Mouse (Mus musculus): ENCODE results near the gene Tmem95.
A peak's percentile ranks its signal among the peaks of the same experiment; 100 is the strongest.

The Tmem95 gene

DNA sequence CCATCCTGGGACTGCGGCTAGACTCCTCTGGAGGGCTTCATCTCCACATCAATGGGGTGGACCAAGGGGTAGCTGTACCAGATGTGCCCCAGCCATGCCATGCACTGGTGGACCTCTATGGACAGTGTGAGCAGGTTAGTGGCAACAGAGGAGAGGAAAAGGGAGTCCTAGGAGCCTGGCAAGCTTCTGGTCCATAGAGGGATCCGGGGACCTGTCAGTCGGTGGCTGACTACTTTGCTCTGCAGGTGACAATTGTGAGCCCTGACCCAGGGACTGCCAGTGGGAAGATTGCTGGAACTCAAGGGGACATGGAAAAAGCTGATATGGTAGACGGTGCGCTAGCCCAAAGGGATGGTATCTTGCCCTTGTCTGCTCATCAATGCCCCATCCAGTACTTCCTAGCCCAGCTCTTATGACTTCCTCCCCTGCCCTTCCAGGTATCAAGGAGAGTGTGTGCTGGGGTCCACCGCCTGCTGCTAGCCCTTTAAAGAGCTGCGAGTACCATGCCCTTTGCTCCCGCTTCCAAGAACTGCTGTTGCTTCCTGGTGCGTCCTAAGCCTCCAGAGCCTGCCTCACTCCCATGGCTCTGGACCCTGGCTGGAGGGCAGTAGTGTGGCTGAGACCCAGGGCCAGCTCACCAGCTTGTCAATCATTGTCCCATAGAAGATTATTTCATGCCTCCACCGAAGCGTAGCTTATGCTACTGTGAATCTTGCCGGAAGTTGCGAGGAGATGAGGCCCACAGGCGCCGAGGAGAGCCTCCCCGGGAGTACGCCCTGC is 33.2 kb upstream of the Tmem95 start:
- DNase-seq (ENCODE audit: extremely low spot score, low read depth, low spot score) = no peak

DNA sequence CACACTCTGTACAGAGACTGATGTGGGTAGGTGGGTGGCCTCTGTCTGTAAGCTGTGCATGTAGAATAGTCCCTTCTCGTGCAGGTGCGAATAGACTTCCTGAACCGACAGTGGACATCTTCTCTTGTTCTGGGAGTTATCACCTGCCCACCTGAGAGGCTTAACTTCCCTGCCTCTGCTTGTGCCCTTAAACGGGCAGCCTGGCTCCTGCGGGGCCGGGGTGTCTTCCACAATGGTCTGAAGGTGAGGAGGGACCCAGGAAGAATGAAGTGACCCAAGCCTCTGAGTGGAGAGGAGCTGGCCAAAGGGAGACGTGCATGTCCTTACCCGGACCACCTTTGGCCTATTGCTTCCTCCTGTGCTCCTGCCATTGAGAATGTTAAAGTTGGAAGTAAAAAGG is 32.4 kb upstream of the Tmem95 start:
- no peak for DNase-seq (ENCODE audit: extremely low spot score, low read depth, low spot score)

GRCm38 (mm10) chr11:69909174-69909573 is 31.4 kb upstream of the Tmem95 start:
- DNase-seq (ENCODE audit: extremely low spot score, low read depth, low spot score) = no peak

DNA sequence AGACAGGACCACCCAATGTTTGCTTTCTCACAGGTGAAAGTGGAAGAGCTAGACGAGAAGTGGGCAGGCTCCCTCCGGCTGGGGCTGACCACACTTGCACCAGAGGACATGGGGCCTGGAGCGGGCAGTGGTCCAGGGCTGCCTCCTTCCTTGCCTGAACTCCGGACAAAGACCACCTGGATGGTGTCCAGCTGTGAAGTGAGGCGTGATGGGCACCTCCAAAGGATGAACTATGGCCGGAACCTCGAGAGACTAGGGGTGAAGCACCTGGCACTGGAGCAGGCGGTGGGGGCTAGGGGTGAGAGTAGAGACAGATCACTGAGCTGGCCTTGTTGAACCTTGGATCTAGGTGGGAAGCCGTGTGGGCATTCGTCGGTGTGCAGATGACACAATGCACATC is 30.8 kb upstream of the Tmem95 start:
- DNase-seq (ENCODE audit: extremely low spot score, low read depth, low spot score) = no peak

DNA sequence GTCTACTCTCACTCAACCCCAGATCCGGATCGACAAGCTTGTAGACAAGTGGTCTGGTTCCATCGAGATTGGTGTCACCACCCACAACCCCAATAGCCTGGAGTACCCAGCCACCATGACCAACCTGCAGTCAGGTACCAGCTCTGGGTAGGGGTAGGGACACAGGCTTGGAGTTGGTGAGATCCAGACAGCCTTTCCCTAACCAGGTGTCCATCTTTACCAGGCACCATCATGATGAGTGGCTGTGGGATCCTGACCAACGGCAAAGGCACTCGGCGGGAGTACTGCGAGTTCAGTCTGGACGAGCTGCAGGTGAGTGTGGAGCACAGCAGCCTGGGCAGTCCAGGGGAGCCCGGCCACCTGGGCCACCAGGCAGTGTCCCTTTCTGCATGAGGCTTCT is 26.5 kb upstream of the Tmem95 start:
- DNase-seq (ENCODE audit: extremely low spot score, low read depth, low spot score) = no peak

GRCm38 (mm10) chr11:69902972-69903371 is 25.2 kb upstream of the Tmem95 start:
- DNase-seq (ENCODE audit: extremely low spot score, low read depth, low spot score) = no peak

DNA sequence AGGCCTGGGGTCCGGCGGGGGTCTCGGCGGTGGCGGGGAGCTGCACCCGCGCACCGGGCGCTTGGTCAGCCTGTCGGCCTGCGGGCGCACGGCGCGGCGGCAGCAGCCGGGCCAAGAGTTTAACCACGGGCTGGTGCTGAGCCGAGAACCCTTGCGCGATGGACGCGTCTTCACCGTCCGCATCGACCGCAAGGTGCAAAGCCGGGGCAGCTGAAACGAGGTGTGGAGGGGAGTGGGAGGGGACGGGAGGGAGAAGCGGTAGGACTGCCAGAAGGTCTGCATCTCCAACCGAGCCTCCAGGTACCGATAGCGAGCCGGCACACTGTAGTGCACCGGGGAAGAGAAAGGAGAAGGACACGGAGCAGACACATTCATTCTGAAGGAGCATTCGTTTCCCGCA is 24.2 kb upstream of the Tmem95 start:
- no peak for DNase-seq (ENCODE audit: extremely low spot score, low read depth, low spot score)

DNA sequence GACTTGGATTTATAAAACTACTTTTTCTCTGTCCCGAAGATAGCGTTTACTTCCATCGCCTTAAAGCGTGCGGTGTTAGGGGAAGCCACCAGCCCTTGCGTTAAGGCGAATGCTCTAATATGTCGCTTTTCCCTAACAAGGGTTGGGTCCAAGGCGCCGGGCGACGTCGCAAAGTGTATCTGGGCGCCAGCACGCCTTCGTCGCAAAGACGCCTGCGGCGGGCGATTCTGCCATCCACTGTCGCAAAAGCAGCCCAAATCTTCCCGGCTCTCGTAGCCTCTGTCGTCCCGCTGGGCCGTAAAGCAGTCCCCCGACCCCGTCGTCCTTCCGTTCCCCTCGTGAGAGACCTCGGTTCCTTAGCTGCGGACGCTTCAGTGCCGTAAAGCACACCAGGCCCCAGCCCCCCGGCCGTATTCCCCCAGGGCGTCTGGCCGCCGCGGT is 23.6 kb upstream of the Tmem95 start:
- DNase-seq (ENCODE audit: extremely low spot score, low read depth, low spot score) = no peak

GRCm38 (mm10) chr11:69900471-69901405 is 22.9 kb upstream of the Tmem95 start, which contains the start of the genes 2810408A11Rik and Neurl4:
Gene 2810408A11Rik (minus strand): TSS chr11:69900987.
Gene Neurl4 (plus strand): TSS chr11:69901072.
- DNase-seq (ENCODE audit: extremely low spot score, low read depth, low spot score) = peak; percentile 98

DNA sequence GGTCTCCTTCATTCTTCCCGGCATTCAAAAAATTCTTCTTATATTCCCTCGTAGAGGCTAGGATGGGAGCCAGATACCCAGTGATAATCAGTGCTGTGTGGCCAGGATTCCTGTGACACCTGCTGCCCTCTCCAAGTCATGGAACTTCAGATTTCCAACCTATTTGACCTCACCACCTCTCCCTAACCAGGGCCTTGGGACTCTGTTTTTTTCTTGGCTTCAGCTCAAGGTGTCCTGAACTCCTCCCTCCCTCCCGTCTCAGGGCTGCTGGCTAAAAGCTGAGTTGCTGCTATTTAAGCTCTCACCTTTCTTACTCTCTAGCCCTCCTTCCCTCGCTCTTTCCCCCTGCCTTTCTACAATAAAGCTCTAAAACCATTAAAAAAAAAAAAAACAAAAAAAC is 22.1 kb upstream of the Tmem95 start:
- no peak for DNase-seq (ENCODE audit: extremely low spot score, low read depth, low spot score)

DNA sequence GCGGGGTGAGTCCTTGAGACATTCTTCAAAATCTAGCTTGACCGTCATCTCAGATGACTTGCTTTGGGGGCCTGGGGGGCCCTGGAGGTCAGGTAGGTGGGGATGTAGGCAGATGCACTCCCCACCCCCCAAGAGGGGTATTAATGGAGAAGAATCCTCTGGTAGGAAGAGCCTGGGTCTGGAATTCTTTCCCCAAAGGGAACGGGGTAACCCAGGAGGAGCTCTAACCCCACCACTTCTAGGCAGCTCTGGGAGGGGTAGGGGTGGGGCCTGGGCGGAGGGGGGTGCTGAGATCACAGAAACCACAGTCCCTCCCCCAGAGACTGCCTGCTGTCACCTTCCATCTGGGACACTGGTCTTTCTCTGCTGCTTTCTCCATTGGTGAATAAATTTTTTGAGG is 17.5 kb upstream of the Tmem95 start, which contains the start of gene Acap1:
Acap1 (minus strand) TSS at position 249 of the 400 bp plus-strand sequence.
- DNase-seq (ENCODE audit: extremely low spot score, low read depth, low spot score) = no peak

DNA sequence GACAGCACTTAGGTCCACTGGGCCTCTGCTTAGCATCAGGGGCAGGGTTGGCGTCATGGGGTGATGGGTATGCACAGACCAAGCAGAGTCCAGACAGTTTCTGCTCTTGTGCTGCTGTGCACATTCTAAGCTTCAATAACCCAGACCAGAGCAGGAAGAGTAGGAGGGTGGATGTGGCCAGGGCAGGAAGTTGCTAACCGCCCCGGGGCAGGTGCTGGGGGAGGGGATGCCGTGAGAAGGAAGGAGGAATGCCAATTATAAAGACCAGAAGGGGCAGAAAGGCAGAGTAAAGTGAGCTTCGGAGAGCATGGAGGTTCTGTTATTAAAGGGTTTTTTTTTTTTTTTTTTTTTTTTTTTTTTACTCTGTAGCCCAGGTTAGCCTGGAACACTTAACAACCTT is 16.9 kb upstream of the Tmem95 start:
- DNase-seq (ENCODE audit: extremely low spot score, low read depth, low spot score) = no peak

DNA sequence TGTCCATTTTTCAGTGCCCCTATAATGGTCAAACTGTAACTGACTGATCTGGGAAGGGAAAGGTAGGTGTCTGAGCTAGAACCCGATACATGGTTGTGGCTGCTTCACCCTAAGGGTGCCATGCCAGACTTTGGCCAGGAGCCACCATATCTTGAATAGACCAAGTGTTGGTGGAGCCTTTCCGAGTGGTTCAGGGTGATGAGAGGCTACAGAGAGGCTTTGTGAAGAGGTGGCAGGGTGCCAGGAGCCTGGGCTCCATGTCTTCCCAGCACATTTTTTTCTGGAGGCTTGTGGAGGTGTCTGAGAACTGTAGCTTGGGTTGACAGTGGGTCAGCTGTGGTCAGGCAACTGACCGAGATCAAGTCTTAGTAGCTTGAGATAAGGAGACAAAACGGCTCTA is 13.7 kb upstream of the Tmem95 start:
- DNase-seq (ENCODE audit: extremely low spot score, low read depth, low spot score) = no peak

GRCm38 (mm10) chr11:69886907-69887635 is 9.3 kb upstream of the Tmem95 start:
- no peak for DNase-seq (ENCODE audit: extremely low spot score, low read depth, low spot score)

DNA sequence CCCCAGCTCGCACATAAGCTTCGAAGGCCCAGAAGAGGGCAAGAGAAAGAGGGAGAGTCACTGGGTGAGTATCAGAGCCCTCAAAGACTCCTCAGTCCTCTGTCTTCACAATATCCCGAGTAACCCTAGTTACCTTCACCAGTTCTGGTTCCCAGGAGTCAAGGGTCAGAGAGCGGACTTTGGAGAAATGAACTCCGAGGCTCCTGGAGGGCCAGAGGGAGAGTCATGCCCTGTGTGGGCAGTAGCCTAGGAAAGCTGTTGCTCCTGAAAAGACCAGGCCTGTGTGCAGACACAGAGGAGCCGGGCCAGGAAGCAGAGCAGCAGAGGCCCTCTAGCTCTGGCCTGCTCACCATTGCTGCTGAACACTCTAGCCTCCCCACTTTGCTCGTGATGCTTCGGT is 6.8 kb upstream of the Tmem95 start:
- DNase-seq (ENCODE audit: extremely low spot score, low read depth, low spot score) = no peak

- no peak for DNase-seq (ENCODE audit: extremely low spot score, low read depth, low spot score)
Observed at GRCm38 (mm10) chr11:69884240-69884639, 6.4 kb upstream of the Tmem95 start.

- DNase-seq (ENCODE audit: extremely low spot score, low read depth, low spot score) = no peak
Observed at GRCm38 (mm10) chr11:69883527-69884151, 5.8 kb upstream of the Tmem95 start.

DNA sequence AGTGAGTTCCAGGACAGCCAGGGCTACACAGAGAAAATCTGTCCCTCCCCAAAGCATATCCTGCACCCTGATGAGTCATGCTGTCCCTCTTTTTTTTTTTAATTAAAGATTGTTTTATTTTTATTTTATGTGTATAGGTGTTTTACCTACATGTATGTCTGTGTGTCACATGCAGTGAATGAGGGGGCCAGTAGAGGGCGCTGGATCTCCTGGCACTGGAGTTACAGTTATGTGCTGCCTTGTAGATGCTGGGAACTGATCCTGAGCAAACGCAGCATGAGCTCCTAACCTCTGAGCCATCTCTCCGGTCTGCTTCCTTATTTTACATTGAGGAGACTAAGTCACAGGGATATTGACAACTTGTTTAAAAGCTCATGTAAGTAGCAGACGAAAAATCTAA is 5.2 kb upstream of the Tmem95 start:
- no peak for DNase-seq (ENCODE audit: extremely low spot score, low read depth, low spot score)

GRCm38 (mm10) chr11:69881787-69882670 is 4.2 kb upstream of the Tmem95 start:
- no peak for DNase-seq (ENCODE audit: extremely low spot score, low read depth, low spot score)
